Mouse (Mus musculus): Measurements from ENCODE around the gene Znrf3.

- TF ChIP-seq CTCF (IDR thresholded peaks at IDR 0.05; ENCODE audit: control insufficient read depth, insufficient read depth, low read length) (no peak), POLR2A (IDR thresholded peaks at IDR 0.05; ENCODE audit: borderline replicate concordance, control insufficient read depth, low read depth, low read length) (no peak)
Observed at GRCm38 (mm10) chr11:5280932-5281331, 163.7 kb downstream of the Znrf3 start.

Data from bone marrow, adult 2 months (tissue).